Mouse (Mus musculus): ENCODE results near the gene Iqgap1.

- TF ChIP-seq CTCF (IDR thresholded peaks at IDR 0.05) (no peak), EP300 (IDR thresholded peaks at IDR 0.05; ENCODE audit: insufficient read depth, low read depth, low read length) (no peak), POLR2A (IDR thresholded peaks at IDR 0.05; ENCODE audit: insufficient read depth, low read depth, low read length) (no peak)
Observed at GRCm38 (mm10) chr7:80710333-80710732, 115.4 kb downstream of the Iqgap1 start.
